Mouse (Mus musculus) embryonic facial prominence, embryonic 11.5 days (tissue): ENCODE results near the gene Chd9. TPM values are rescaled to one million over a fixed set of nuclear protein-coding genes. Genes with fewer than 3 reads are reported as not detected.
"Not testable (repeated sequence)": the region's sequence is repeated elsewhere in the genome, so short reads cannot be mapped to it uniquely, and the experiment has no call there.

ENCODE experiments used
- ATAC-seq: fragments of 200-750 bp; cut with Nextera tagmentation; replicated peaks from 2 replicates; pipeline ENCODE4 v1.8.0; 2017; ENCODE audit warnings: low read depth; ENCODE audit not compliant: insufficient number of reproducible peaks, low FRiP score, low TSS enrichment
- DNase-seq: peaks from one replicate; pipeline ENCODE4 v3.0.0-alpha.2; 2015; ENCODE audit warnings: low spot score
- H3K27ac ChIP-seq: fragments of 300-500 bp; sonication (generic); replicated peaks from 2 replicates; pipeline ENCODE4 v1.5.1; 2014; ENCODE audit warnings: mild to moderate bottlenecking, low read depth, low read length, control low read depth
- H3K27me3 ChIP-seq: fragments of 300-500 bp; sonication (generic); 2 replicates; pipeline ENCODE4 v1.6.1; 2014; ENCODE audit warnings: mild to moderate bottlenecking, low read length, moderate library complexity, mixed read lengths; ENCODE audit not compliant: control insufficient read depth, insufficient read depth
- H3K36me3 ChIP-seq: fragments of 300-500 bp; sonication (generic); replicated peaks from 2 replicates; pipeline ENCODE4 v1.6.1; 2014; ENCODE audit warnings: low read depth, mild to moderate bottlenecking, low read length, moderate library complexity, mixed read lengths; ENCODE audit not compliant: control insufficient read depth, insufficient read depth
- H3K4me1 ChIP-seq: fragments of 300-500 bp; sonication (generic); 2 replicates; pipeline ENCODE4 v1.6.1; 2014; ENCODE audit warnings: low read length, mixed read lengths; ENCODE audit not compliant: control insufficient read depth, insufficient read depth
- H3K4me2 ChIP-seq: fragments of 300-500 bp; sonication (generic); 2 replicates; pipeline ENCODE4 v1.6.1; 2014; ENCODE audit warnings: low read depth, mild to moderate bottlenecking, control low read depth, low read length, moderate library complexity
- H3K4me3 ChIP-seq: fragments of 300-500 bp; sonication (generic); 2 replicates; pipeline ENCODE4 v1.5.1; 2014; ENCODE audit warnings: low read depth, low read length, control low read depth
- H3K9ac ChIP-seq: fragments of 300-500 bp; sonication (generic); replicated peaks from 2 replicates; pipeline ENCODE4 v1.6.1; 2014; ENCODE audit warnings: mild to moderate bottlenecking, control low read depth, low read length
- H3K9me3 ChIP-seq: fragments of 300-500 bp; sonication (generic); replicated peaks from 2 replicates; pipeline ENCODE4 v1.6.1; 2016; ENCODE audit warnings: mild to moderate bottlenecking, low read length, inconsistent platforms, mixed read lengths; ENCODE audit not compliant: control insufficient read depth
- WGBS: fragments of 180-500 bp; shearing (Covaris S2); extraction: QIAGEN DNeasy Blood & Tissue Kit; methylation state at CpG from one replicate; pipeline ENCODE4 v1.1.7; 2014; 5-methylcytosine and 5-hydroxymethylcytosine counted together
- polyA plus RNA-seq: library from polyadenylated mRNA; unstranded; fragments of >200 nt; fragmentation: Nextera tagmentation; extraction: Ambion mirVana; gene quantifications from 2 replicates; pipeline ENCODE4 v1.2.1, GENCODE M21; 2014

The Chd9 gene
- polyA plus RNA-seq, 1 experiment from 2014 or later: 37.1 TPM

- H3K4me2 ChIP-seq: no peak overlapping the region
- DNase-seq: no peak
- no peak overlapping the region for H3K4me3 ChIP-seq
- no peak for ATAC-seq
- no peak overlapping the region for H3K9ac ChIP-seq
- H3K4me1 ChIP-seq: peaks cover 14% of the 10 kb centered on the region
- H3K27ac ChIP-seq: no peak overlapping the region
- H3K27me3 ChIP-seq: no peaks in the 10 kb centered on the region
- no peaks in the 10 kb centered on the region for H3K36me3 ChIP-seq
- 73% methylated on average over 4 of the region's 4 CpGs for WGBS
- H3K9me3 ChIP-seq: no peaks in the 10 kb centered on the region
These were observed 51.9 kb downstream of the Chd9 start for GRCm38 (mm10) chr8:90880041-90880440.

GRCm38 (mm10) chr8:90881181-90881580 is 53.0 kb downstream of the Chd9 start:
- no peaks in the 10 kb centered on the region for H3K36me3 ChIP-seq
- H3K27ac ChIP-seq: no peak overlapping the region
- ATAC-seq (no peak), DNase-seq (no peak)
- WGBS: 87% methylated on average over 5 of the region's 5 CpGs
- no peak overlapping the region for H3K4me3 ChIP-seq
- H3K4me2 ChIP-seq: no peak overlapping the region
- no peak overlapping the region for H3K9ac ChIP-seq
- H3K27me3 ChIP-seq: no peaks in the 10 kb centered on the region
- H3K9me3 ChIP-seq: no peaks in the 10 kb centered on the region
- H3K4me1 ChIP-seq: peaks cover 11% of the 10 kb centered on the region

GRCm38 (mm10) chr8:90882088-90882691 is 54.0 kb downstream of the Chd9 start:
- WGBS: 85% methylated on average over 16 of the region's 16 CpGs
- no peak overlapping the region for H3K9ac ChIP-seq
- H3K27ac ChIP-seq: no peak overlapping the region
- H3K4me1 ChIP-seq: peaks cover 3% of the 10 kb centered on the region
- ATAC-seq: no peak
- H3K9me3 ChIP-seq: no peaks in the 10 kb centered on the region
- H3K4me3 ChIP-seq: no peak overlapping the region
- no peaks in the 10 kb centered on the region for H3K36me3 ChIP-seq
- no peaks in the 10 kb centered on the region for H3K27me3 ChIP-seq
- no peak overlapping the region for H3K4me2 ChIP-seq
- no peak for DNase-seq

GRCm38 (mm10) chr8:90885671-90886368 is 57.7 kb downstream of the Chd9 start:
- Histone ChIP-seq H3K9me3 (no peaks in the 10 kb centered on the region), H3K36me3 (no peaks in the 10 kb centered on the region), H3K4me2 (no peak overlapping the region), H3K27ac (no peak overlapping the region), H3K4me1 (no peaks in the 10 kb centered on the region), H3K9ac (no peak overlapping the region), H3K27me3 (no peaks in the 10 kb centered on the region), H3K4me3 (no peak overlapping the region)
- WGBS: 80% methylated on average over 2 of the region's 2 CpGs
- ATAC-seq (no peak), DNase-seq (no peak)

- not testable (repeated sequence) for H3K4me2 ChIP-seq, H3K4me3 ChIP-seq, H3K27me3 ChIP-seq, ATAC-seq, H3K27ac ChIP-seq, H3K4me1 ChIP-seq, H3K9me3 ChIP-seq, H3K36me3 ChIP-seq, H3K9ac ChIP-seq, DNase-seq
- no CpG with 5 or more reads among the region's 15 CpGs for WGBS
These were observed 58.2 kb downstream of the Chd9 start for GRCm38 (mm10) chr8:90886369-90886712.

GRCm38 (mm10) chr8:90887328-90887727 is 59.2 kb downstream of the Chd9 start:
- no CpG with 5 or more reads among the region's 20 CpGs for WGBS
- H3K27me3 ChIP-seq, DNase-seq, H3K9ac ChIP-seq, H3K27ac ChIP-seq, H3K4me1 ChIP-seq, H3K36me3 ChIP-seq, ATAC-seq, H3K9me3 ChIP-seq, H3K4me2 ChIP-seq: not testable (repeated sequence)
- H3K4me3 ChIP-seq: peak overlapping the region; percentile 26; the same call in 1 of the 2 replicates

GRCm38 (mm10) chr8:90891872-90892578 is 63.9 kb downstream of the Chd9 start:
- ATAC-seq: no peak
- H3K36me3 ChIP-seq: no peaks in the 10 kb centered on the region
- no peak overlapping the region for H3K4me3 ChIP-seq
- H3K9ac ChIP-seq: no peak overlapping the region
- H3K4me2 ChIP-seq: no peak overlapping the region
- H3K27ac ChIP-seq: no peak overlapping the region
- no peaks in the 10 kb centered on the region for H3K27me3 ChIP-seq
- no peak for DNase-seq
- H3K9me3 ChIP-seq: no peaks in the 10 kb centered on the region
- peaks cover 3% of the 10 kb centered on the region; the same call in 1 of the 2 replicates for H3K4me1 ChIP-seq
- whole genome bisulfite sequencing: 89% methylated on average over 6 of the region's 8 CpGs

- H3K9me3 ChIP-seq: no peaks in the 10 kb centered on the region
- no peak overlapping the region for H3K27ac ChIP-seq
- no peak overlapping the region for H3K4me3 ChIP-seq
- H3K27me3 ChIP-seq: no peaks in the 10 kb centered on the region
- no peaks in the 10 kb centered on the region for H3K36me3 ChIP-seq
- peaks cover 3% of the 10 kb centered on the region; the same call in 1 of the 2 replicates for H3K4me1 ChIP-seq
- ATAC-seq: no peak
- no peak overlapping the region for H3K4me2 ChIP-seq
- no peak overlapping the region for H3K9ac ChIP-seq
- no peak for DNase-seq
- WGBS: 89% methylated on average over 5 of the region's 5 CpGs
These were observed 64.4 kb downstream of the Chd9 start for GRCm38 (mm10) chr8:90892579-90892919.
